Mouse (Mus musculus): ENCODE data around the gene Etfbkmt.
"Not testable (repeated sequence)": the region's sequence is repeated elsewhere in the genome, so short reads cannot be mapped to it uniquely, and the experiment has no call there.

The Etfbkmt gene

GRCm38 (mm10) chr6:149139471-149139870, at the start of gene Etfbkmt:
Etfbkmt (plus strand) TSS chr6:149139849.
- DNase-seq = no peak

DNA sequence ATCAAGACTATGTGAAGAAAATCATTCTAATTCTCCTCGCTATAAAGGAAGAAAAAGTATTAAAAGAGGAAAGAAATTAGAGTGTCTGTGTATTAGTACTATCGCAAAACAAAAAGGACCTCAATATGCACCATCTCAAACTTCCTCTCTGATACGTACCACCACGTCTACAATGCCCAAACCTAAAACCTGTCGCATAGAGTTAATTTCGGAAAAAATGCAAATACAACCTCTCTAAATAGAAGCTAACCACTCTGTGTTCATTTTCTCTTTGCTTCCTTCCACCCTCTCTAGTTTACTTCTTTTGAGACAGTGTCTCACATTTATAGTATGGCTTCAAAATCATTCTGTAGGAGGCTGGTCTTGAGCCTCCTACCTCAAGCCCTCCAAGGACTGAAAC, 47.2 kb upstream of the Etfbkmt start:
- no peak for DNase-seq

- no peak for DNase-seq
Measured at GRCm38 (mm10) chr6:149093465-149093864, 46.2 kb upstream of the Etfbkmt start.

- no peak for DNase-seq
Measured at GRCm38 (mm10) chr6:149094555-149094954, 45.1 kb upstream of the Etfbkmt start.

- DNase-seq = no peak
Measured at GRCm38 (mm10) chr6:149095389-149095788, 44.3 kb upstream of the Etfbkmt start.

DNA sequence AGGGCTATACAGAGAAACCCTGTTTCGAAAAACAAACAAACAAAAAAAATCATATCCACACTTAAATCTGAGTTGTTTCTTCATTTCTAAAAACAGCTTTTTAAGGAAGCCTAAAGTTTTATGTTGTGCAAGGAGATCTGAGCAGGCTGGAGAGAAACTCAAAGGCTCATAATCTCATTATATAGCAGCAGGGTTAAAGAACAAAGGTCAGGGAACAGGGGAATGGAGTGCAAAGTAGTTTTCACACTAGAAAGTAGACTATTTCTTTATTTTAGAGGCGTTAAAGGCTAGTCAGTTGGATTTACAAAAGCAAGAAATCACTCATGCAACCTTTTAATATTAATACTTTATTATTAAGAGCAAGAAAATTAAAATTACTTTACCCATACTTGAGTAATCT, 43.4 kb upstream of the Etfbkmt start:
- no peak for DNase-seq

DNA sequence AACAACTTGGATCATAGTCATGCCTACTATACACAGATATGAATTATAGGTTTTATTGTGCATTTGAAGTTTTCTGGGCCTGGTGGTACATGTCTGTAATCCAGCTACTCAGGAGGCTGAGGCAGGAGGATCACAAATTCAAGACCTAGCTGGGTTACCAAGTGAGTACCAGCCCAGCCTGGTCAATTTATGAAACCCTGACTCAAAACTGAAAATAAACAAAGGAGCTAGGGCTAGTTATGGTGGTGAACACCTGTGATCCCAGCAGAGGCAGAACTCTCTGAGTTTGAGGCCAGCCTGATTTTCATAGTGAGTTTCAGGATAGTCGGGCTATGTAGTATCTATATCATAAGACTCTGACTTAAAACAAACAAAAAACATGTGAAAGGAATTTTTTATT, 42.4 kb upstream of the Etfbkmt start:
- DNase-seq = no peak

- no peak for DNase-seq
Measured at GRCm38 (mm10) chr6:149098993-149099392, 40.7 kb upstream of the Etfbkmt start.

DNA sequence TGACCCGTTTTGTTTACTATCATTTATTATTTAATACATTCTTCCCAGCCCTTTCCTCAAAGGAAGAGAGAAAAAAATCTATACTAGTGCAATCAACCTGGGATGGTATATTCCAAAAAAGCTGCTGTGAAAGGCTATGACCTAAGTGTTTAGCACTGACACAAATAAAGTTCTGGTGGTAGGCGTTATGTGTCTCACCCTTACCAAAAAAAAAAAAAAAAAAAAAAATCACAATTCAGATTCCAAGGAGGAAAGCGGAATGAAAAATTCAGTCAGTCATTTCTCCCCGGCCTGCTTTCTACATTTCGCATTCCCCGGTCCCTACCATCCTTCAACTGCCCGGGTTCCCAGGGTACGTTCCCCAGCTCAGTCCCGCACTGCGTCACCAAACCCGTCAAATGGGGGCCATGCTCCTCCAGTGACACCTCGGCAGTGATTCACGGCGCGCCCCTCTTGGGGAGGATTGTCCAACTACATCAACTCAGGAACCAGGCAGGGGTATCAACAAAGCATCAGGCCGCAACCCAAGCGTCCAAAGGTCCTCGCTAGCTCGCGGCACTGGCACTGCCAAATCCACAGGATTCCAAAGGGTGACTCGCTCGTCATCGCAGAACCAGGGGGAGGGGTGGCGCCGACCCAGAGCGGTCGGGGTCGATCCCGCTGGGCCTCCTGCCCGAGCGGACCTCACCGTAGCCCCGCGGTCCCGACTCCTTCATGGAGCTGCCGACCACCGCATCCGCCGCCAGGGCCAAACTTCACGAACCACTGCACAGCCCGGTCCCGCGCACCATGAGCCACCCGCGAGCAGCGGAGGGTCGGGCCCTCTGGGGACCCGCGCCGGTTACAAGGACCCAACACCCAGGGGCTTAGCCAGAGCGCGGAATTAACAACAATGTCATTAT, 39.2 kb upstream of the Etfbkmt start:
- peak; percentile 14 for DNase-seq

DNA sequence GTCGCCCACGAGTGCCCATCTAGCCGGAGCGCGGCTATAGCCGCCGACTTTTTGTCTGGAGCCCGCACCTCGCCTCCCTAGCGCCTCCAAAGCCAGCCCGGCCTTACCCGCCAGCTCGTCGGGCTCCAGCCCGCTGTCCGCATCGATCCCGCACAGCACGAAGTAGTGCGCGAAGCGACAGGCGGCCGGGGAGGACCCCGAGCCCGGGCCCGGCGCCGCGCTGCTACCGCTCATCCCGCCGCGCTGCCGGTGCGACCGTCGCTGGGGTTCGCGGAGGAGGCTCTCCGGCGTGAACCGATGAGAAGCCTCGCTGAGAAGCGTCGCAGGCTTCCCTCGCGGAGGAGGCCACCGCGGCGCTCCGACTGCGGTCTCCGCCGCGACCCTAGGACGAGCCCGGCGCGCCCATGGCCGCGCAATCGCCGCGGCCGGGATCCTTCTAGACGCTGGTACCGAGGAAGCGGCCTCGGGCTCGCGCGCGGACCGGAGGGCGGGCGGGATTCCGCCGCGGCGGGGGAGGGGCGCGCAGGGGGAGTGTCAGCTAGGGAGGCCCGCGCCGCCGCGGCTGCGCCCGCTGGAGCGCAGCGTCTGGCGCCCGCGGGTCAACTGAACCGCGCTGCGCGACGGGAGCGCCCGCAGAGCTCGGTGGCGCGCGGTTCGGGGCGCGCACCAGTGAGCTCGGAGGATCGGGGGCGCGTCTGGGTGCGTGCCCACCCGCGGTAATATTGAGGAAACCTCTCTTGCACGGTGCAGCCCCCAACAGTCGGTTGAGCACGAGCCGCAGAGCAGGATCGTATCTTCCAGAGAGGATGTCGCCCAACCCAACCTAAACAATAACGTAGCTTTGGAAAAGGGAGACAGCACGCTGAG, 38.3 kb upstream of the Etfbkmt start, which contains the start of gene Dennd5b:
Gene Dennd5b, minus strand, starts transcription at position 605 of the 867 bp plus-strand sequence.
- DNase-seq = peak; percentile 49

DNA sequence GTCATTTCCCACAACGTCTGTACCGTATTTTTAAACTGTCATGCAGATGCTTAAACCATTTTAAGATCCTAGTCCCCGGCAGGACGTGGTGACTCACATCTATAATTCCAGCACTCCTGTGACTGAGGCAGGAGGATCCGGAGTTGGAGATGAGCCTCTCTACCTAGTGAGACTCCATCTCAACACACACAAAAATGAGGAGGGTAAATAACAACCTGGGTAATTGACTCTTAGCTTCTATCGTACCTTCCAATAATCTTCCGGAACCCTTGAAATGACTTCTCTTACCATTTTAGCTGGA, 37.8 kb upstream of the Etfbkmt start:
- DNase-seq = no peak

- no peak for DNase-seq
Measured at GRCm38 (mm10) chr6:149103451-149103850, 36.2 kb upstream of the Etfbkmt start.

GRCm38 (mm10) chr6:149107615-149108014, 32.0 kb upstream of the Etfbkmt start:
- DNase-seq = no peak

- DNase-seq = no peak
Measured at GRCm38 (mm10) chr6:149108909-149109308, 30.7 kb upstream of the Etfbkmt start.

GRCm38 (mm10) chr6:149116992-149117391, 22.7 kb upstream of the Etfbkmt start:
- DNase-seq = no peak

- no peak for DNase-seq
Measured at GRCm38 (mm10) chr6:149118935-149119334, 20.7 kb upstream of the Etfbkmt start.

DNA sequence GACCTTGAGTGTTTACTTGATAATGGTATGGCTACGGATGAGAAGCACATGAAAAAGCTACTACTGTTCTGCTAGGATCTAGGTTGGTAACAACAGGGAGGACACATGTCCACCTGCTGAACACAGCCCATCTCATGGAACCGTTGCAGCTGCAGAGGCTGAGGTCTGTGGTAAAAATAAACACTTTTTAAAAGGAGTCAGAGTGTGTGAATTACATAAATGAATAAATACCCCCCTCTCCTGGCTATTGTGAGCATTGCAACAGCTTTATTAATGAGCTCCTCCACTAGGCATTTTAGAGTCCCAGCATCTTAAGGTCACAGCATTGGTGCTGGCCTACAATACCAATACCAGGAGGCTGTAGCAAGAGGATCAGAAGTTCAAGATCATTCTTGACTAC, 19.8 kb upstream of the Etfbkmt start:
- peak; percentile 61 for DNase-seq

GRCm38 (mm10) chr6:149123042-149123441, 16.6 kb upstream of the Etfbkmt start:
- DNase-seq = no peak

DNA sequence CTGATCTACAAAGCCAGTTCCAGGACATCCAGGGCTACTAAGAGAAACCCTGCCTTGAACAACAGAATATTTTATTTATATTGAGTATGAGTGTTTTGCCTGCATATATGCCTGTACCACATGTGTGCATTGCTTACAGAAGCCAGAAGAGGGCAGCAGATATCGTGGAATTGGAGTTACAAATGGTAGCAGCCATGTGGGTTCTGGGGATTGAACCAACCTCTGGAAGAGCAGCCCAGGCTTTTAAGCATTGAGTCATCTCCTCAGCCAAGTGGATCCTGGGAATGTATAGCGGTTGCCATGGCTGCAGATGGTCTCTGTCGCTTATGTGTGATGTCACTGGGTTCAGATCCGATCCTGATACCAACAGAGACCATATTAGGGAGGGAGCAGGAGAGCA, 13.0 kb upstream of the Etfbkmt start:
- DNase-seq = peak; percentile 68

DNA sequence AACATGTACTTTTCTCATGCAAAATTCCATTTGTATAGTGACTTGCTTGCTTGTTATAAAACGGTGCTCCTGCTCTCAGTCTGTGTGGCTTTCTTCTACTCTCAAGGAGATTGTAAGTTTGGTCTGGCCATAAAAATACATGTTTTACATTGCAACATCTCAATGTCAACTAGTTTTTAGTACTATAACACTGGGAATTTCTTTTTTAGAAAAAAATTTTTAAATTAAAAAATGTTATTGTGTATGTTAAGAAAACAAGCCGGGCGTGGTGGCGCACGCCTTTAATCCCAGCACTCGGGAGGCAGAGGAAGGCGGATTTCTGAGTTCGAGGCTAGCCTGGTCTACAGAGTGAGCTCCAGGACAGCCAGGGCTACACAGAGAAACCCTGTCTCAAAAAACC, 9.8 kb upstream of the Etfbkmt start, which contains the start of gene Gm10203:
Gene Gm10203, plus strand, starts transcription at position 301 of the 400 bp plus-strand sequence.
- DNase-seq = not testable (repeated sequence)

- no peak for DNase-seq
Measured at GRCm38 (mm10) chr6:149131111-149131510, 8.5 kb upstream of the Etfbkmt start.

DNA sequence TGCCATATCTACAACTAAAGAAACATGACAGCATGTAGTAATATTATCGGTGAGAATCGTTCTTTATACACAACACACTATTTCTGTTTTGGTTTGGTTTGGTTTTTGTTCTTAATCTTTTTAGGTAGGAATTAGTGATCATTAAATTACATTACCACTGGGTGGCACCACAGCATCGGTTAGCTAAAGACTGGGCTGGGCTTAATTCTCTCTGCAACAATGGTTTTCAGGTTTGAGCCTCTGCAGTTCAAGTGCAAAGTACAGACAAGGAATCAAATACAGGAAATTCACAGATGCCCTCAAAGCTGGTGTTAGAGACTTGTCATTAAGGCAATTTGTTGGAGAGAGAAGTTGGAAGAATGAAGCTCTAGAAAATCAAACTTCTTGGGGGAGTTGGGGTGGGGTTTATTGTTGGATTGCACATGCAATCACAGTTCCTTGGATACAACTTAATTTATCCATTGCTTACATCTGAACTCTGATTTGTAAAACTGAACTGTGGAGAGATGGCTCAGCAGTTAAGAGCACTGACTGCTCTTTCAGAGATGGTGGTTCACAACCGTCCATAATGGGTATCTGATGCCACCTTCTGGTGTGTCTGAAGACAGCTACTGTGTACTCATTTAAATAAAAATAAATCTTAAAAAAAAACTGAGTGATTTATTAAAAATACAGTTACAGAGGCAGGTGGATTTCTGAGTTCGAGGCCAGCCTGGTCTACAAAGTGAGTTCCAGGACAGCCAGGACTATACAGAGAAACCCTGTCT, 7.2 kb upstream of the Etfbkmt start:
- peak; percentile 54 for DNase-seq
